Mouse (Mus musculus): ENCODE measurements around the gene Pla2g12b. TPM values are rescaled to one million over a fixed set of nuclear protein-coding genes. Genes with fewer than 3 reads are reported as not detected.
"Not testable (repeated sequence)": the region's sequence is repeated elsewhere in the genome, so short reads cannot be mapped to it uniquely, and the experiment has no call there.

Pla2g12b gene
- polyA plus RNA-seq, 1 experiment from 2014 or later: 12.1 TPM

DNA sequence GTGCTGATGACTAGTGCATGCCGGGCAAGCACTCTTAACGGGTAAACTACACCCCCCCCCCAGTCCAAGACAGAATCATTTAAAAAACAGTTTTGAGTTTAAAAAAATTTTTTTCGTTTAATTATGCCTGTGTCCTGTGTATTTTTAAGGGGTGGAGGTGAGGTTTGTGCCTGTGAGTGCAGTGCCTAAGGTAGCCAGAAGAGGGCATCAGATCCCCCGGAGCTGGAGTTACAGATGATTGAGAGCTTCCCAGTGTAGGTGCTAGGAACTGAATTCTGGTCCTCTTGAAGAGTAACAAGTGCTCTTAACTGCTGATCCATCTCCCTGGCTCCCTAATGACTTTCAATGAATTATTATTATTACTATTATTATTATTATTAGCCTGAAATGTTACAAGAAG, 24.7 kb upstream of the Pla2g12b start:
- H3K9me3 ChIP-seq: no peaks in the 10 kb centered on the region

DNA sequence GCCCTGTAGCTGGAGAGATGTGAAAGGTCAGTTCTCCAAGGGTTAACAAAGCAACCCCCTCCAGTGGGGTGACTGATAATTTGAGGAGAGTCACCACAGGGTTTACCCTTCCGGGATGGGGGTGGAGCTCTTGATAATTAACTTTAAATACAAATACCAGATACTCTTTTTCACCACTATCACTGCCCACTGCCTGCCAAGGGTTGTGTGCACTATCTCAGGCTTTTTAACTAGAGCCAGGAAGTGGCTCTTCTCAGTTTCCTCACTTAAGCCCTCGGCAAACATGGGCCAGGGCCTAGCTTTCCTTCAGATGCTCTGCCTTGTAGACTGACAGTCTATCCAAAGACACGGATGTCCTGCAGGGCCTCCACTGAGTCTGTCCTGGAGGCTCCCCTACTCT, 23.5 kb upstream of the Pla2g12b start:
- no peak for ATAC-seq (ENCODE audit: insufficient read depth, low FRiP score, low read depth)
- H3K4me1 ChIP-seq: no peaks in the 10 kb centered on the region

More for the DNA sequence above, 24.7 kb upstream of the Pla2g12b start:
- Histone ChIP-seq H3K36me3 (no peaks in the 10 kb centered on the region; the same call in 1 of the 2 replicates), H3K4me3 (replicated peaks) (no peak overlapping the region), H3K9ac (no peak overlapping the region), H3K27me3 (replicated peaks) (no peaks in the 10 kb centered on the region), H3K4me2 (no peak overlapping the region), H3K27ac (no peak overlapping the region), H3K4me1 (no peaks in the 10 kb centered on the region)
- ATAC-seq (ENCODE audit: insufficient read depth, low FRiP score, low read depth): no peak
- 95% methylated on average over 4 of the region's 4 CpGs for WGBS

DNA sequence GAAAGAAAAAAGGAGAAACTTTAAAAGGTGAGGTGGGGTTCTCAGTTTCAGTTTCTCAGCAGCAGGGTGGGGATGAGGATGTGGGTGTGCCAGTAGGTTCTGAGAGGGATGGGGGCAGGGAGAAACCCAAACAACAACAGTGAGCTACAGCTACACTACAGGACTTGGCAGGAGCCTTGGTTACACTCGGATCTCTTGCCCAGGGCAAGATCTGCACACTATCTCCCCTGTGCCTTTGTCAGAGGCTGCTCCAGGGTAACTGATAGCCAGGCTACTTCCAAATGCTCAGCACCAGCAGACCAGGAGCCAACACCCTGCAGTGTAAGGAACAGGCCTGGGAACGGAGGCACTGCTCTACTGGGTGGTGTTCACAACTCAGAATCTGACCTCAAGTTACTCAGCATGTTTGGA, 23.0 kb upstream of the Pla2g12b start:
- Histone ChIP-seq H3K9me3 (no peaks in the 10 kb centered on the region), H3K27me3 (replicated peaks) (no peaks in the 10 kb centered on the region), H3K4me2 (no peak overlapping the region), H3K36me3 (no peaks in the 10 kb centered on the region), H3K4me1 (no peaks in the 10 kb centered on the region), H3K9ac (no peak overlapping the region), H3K4me3 (replicated peaks) (no peak overlapping the region), H3K27ac (no peak overlapping the region)
- 0 out of 2 replicates have a peak, but pooled peaks have one; percentile 22 for ATAC-seq (ENCODE audit: insufficient read depth, low FRiP score, low read depth)
- WGBS: 55% methylated on average over 2 of the region's 2 CpGs

More for the DNA sequence above, 23.5 kb upstream of the Pla2g12b start:
- Histone ChIP-seq H3K27ac (no peak overlapping the region), H3K9me3 (no peaks in the 10 kb centered on the region), H3K4me3 (replicated peaks) (no peak overlapping the region), H3K36me3 (no peaks in the 10 kb centered on the region), H3K9ac (no peak overlapping the region), H3K4me2 (no peak overlapping the region), H3K27me3 (replicated peaks) (no peaks in the 10 kb centered on the region)
- WGBS: 28% methylated on average over 3 of the region's 3 CpGs

DNA sequence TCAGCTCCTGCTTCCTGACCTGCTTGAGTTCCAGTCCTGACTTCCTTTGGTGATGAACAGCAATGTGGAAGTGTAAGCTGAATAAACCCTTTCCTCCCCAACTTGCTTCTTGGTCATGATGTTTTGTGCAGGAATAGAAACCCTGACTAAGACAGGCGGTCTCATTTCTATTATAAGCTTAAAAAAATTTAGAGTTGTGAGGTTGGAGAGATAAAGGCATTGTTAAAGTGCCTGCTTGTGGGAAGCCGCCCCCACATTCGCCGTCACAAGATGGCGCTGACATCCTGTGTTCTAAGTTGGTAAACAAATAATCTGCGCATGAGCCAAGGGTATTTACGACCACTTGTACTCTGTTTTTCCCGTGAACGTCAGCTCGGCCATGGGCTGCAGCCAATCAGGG, 21.9 kb upstream of the Pla2g12b start:
- not testable (repeated sequence) for H3K36me3 ChIP-seq; H3K27ac ChIP-seq; ATAC-seq (ENCODE audit: insufficient read depth, low FRiP score, low read depth); H3K4me3 ChIP-seq (replicated peaks); H3K4me2 ChIP-seq; H3K9ac ChIP-seq; H3K4me1 ChIP-seq; H3K27me3 ChIP-seq (replicated peaks); H3K9me3 ChIP-seq
- 85% methylated on average over 7 of the region's 10 CpGs for WGBS

DNA sequence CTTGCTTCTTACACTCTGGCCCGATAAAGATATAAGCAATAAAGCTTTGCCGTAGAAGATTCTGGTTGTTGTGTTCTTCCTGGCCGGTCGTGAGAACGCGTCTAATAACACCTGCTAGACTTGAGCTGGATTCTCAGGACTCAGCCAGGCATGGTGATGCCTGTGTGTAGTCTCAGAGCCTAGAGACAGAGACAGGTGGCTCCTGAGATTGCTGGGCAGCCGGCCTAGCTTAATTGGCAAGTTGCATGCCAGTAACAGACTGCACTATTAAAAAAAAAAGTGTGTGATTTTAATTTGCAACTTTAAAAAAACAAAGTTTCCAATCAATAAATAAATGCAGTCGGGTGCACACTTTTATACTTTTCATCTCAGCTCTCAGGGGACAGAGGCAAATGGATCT, 16.5 kb upstream of the Pla2g12b start:
- Histone ChIP-seq H3K36me3 (no peaks in the 10 kb centered on the region), H3K4me1 (no peaks in the 10 kb centered on the region), H3K27ac (no peak overlapping the region), H3K9me3 (no peaks in the 10 kb centered on the region), H3K4me2 (no peak overlapping the region), H3K27me3 (replicated peaks) (no peaks in the 10 kb centered on the region), H3K9ac (no peak overlapping the region), H3K4me3 (replicated peaks) (no peak overlapping the region)
- no peak for ATAC-seq (ENCODE audit: insufficient read depth, low FRiP score, low read depth)
- WGBS: 90% methylated on average over 8 of the region's 8 CpGs

DNA sequence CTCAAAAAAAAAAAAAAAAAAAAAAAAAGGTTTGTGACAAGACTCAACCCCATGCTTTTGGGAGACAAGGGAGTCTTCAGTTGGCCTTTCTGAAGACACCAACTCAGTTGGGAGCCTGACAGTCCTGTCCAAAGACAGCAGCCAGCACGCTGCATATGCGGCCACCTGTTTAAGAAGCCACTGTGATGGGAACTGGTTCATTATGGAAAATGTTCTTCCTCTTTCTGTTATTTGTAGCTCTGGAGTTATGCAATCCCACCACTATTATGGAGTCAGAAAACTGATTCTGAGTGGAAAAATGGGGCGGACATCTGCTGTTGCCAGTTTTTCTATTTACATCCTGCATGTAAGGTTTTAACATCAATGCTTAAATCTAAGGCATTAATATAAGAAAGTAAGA, 13.8 kb upstream of the Pla2g12b start:
- ATAC-seq (ENCODE audit: insufficient read depth, low FRiP score, low read depth): no peak
- H3K9me3 ChIP-seq: no peaks in the 10 kb centered on the region
- no peak overlapping the region for H3K4me3 ChIP-seq (replicated peaks)
- no peaks in the 10 kb centered on the region for H3K27me3 ChIP-seq (replicated peaks)
- H3K36me3 ChIP-seq: no peaks in the 10 kb centered on the region
- H3K4me1 ChIP-seq: no peaks in the 10 kb centered on the region
- no peak overlapping the region for H3K4me2 ChIP-seq
- WGBS: 90% methylated on average over 3 of the region's 3 CpGs
- no peak overlapping the region for H3K9ac ChIP-seq
- no peak overlapping the region for H3K27ac ChIP-seq

DNA sequence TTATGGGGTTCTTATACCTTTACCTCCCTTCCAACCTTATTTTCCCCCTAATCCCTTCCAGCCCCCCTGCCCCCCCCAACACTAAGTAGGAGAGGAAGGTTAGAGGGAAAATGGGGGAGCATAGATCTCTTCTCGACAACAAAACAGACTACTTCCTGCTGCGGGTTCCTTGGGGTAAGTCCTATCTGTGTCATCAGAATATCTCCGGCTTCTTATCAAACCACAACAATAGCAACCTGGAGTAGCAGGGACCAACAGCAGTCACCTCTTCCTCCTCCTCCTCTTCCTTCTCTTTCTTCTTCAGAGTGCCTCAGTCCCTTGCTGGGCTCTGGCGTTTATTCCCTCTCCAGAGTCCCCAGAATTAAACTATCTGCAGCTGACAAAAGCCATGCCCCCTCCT, 11.6 kb upstream of the Pla2g12b start:
- Histone ChIP-seq H3K9me3 (no peaks in the 10 kb centered on the region), H3K27me3 (replicated peaks) (no peaks in the 10 kb centered on the region), H3K4me3 (replicated peaks) (no peak overlapping the region), H3K36me3 (no peaks in the 10 kb centered on the region), H3K27ac (no peak overlapping the region), H3K9ac (no peak overlapping the region), H3K4me2 (no peak overlapping the region), H3K4me1 (no peaks in the 10 kb centered on the region)
- 36% methylated on average over 4 of the region's 4 CpGs for WGBS
- no peak for ATAC-seq (ENCODE audit: insufficient read depth, low FRiP score, low read depth)

DNA sequence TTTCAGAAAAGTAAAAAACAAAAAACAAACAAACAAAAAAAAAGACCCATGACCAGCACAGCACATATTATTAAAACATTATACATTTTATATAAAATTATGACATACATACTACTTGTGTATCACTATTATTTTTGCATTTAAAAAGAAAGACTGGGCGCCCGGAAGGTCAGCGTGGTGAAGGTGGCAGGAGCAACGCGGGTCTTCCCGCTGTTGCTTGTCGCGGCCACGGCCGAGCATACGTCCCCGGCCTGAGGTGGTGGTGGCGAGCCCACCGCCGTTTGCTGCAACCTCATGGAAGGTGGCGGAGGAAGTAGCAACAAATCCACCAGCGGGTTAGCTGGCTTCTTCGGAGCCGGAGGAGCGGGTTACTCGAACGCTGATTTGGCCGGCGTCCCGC, 8.0 kb upstream of the Pla2g12b start, which contains the start of gene Gm10273:
Gm10273 (plus strand) TSS at position 172 of the 400 bp plus-strand sequence.
- H3K9ac ChIP-seq; H3K36me3 ChIP-seq; ATAC-seq (ENCODE audit: insufficient read depth, low FRiP score, low read depth); H3K4me2 ChIP-seq; H3K27ac ChIP-seq; H3K27me3 ChIP-seq (replicated peaks); H3K4me3 ChIP-seq (replicated peaks); H3K4me1 ChIP-seq; H3K9me3 ChIP-seq: not testable (repeated sequence)
- WGBS: 93% methylated on average over 12 of the region's 25 CpGs

DNA sequence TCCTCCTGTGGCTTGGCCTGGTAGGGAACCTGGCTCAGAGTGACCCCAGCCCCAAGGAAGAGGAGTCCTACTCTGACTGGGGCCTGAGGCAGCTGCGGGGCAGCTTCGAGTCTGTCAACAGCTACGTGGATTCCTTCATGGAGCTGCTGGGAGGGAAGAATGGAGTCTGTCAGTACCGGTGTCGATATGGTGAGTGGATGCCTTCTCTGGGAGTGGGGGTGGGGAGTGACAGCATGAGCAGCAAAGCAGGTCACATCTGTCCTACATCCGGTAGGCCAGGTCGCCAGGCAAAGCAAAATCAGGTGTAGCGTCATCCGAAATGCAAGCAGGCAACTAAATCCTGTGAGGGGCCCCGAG, 311 bp downstream of the Pla2g12b start:
- H3K9ac ChIP-seq: no peak overlapping the region
- no peaks in the 10 kb centered on the region for H3K36me3 ChIP-seq
- H3K9me3 ChIP-seq: no peaks in the 10 kb centered on the region
- WGBS: 62% methylated on average over 10 of the region's 10 CpGs
- ATAC-seq (ENCODE audit: insufficient read depth, low FRiP score, low read depth): 0 out of 2 replicates have a peak, but pooled peaks have one; percentile 17
- H3K27ac ChIP-seq: no peak overlapping the region
- H3K4me3 ChIP-seq (replicated peaks): 0 out of 2 replicates have a peak overlapping the region, but pooled peaks have one; percentile 8
- H3K27me3 ChIP-seq (replicated peaks): no peaks in the 10 kb centered on the region
- H3K4me2 ChIP-seq: peak overlapping the region; percentile 2; the same call in 1 of the 2 replicates
- no peaks in the 10 kb centered on the region for H3K4me1 ChIP-seq

DNA sequence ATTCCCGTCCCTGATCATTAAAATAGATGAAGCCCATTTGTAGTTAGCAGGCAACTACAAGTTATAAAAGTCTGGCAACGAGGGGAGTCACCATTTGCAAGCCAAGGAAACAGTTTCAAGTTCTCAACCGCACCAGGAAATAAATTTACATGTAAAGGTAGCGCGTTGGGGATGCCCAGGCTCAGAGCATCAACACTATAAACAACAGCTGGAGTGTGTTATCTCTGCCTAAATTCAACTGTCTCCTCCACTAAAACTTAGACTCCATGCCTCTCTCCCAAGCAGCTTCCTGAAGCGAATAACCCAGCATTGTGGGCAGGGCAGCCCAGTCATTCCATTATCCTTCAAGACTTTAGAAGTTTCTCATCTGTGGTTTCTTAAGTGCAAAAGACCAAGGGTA, 5.0 kb downstream of the Pla2g12b start:
- ATAC-seq (ENCODE audit: insufficient read depth, low FRiP score, low read depth): no peak
- no peaks in the 10 kb centered on the region for H3K36me3 ChIP-seq
- 42% methylated on average over 6 of the region's 6 CpGs for WGBS
- no peak overlapping the region for H3K9ac ChIP-seq
- H3K4me3 ChIP-seq (replicated peaks): no peak overlapping the region
- no peaks in the 10 kb centered on the region for H3K9me3 ChIP-seq
- no peak overlapping the region for H3K27ac ChIP-seq
- no peak overlapping the region for H3K4me2 ChIP-seq
- no peaks in the 10 kb centered on the region for H3K27me3 ChIP-seq (replicated peaks)
- H3K4me1 ChIP-seq: no peaks in the 10 kb centered on the region

DNA sequence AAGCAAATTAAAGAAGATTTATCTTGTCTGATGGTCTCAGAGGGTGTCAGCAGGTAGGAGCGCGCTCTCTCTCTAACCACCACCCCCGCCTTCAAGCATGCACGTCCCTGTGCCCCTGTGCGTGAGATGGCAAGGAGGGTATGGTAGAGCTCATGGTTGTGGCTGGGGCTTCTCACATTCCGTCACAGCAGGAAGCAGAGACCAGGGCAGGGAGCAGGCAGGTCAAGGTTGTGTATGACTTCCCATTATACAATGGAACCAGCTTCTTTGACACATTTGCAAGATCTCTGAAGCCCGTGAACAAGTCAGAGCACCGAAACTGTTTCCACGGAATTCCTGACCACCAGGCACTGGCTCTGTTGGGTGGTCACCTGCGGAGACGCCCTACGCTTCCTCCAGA, 6.8 kb downstream of the Pla2g12b start:
- no peaks in the 10 kb centered on the region for H3K36me3 ChIP-seq
- no peaks in the 10 kb centered on the region for H3K27me3 ChIP-seq (replicated peaks)
- H3K9me3 ChIP-seq: no peaks in the 10 kb centered on the region
- H3K4me1 ChIP-seq: no peaks in the 10 kb centered on the region
- H3K4me2 ChIP-seq: no peak overlapping the region
- no peak overlapping the region for H3K4me3 ChIP-seq (replicated peaks)
- no peak overlapping the region for H3K9ac ChIP-seq
- H3K27ac ChIP-seq: no peak overlapping the region
- WGBS: 63% methylated on average over 12 of the region's 12 CpGs
- ATAC-seq (ENCODE audit: insufficient read depth, low FRiP score, low read depth): no peak

DNA sequence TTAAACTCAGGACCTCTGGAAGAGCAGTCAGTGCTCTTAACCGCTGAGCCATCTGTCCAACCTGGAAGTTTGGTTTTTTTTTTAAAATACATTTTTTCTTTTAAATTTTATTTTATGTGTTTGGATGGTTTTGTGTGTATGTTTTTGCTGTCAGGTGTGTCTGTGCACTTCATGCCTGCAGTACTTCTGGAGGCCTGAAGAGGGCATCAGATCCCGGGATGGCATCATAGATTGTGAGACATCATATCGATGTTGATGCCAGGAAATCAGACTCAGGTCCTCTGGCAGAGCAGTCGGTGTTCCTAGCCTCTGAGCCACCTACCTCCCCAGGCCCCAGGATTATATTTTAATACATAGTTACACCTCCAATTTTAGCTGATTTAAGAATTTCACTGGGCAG, 10.3 kb downstream of the Pla2g12b start:
- Histone ChIP-seq H3K27ac (no peak overlapping the region), H3K9me3 (no peaks in the 10 kb centered on the region), H3K4me1 (no peaks in the 10 kb centered on the region), H3K9ac (no peak overlapping the region), H3K36me3 (no peaks in the 10 kb centered on the region), H3K4me2 (no peak overlapping the region), H3K4me3 (replicated peaks) (no peak overlapping the region), H3K27me3 (replicated peaks) (no peaks in the 10 kb centered on the region)
- no peak for ATAC-seq (ENCODE audit: insufficient read depth, low FRiP score, low read depth)
- WGBS: 91% methylated on average over 4 of the region's 4 CpGs

DNA sequence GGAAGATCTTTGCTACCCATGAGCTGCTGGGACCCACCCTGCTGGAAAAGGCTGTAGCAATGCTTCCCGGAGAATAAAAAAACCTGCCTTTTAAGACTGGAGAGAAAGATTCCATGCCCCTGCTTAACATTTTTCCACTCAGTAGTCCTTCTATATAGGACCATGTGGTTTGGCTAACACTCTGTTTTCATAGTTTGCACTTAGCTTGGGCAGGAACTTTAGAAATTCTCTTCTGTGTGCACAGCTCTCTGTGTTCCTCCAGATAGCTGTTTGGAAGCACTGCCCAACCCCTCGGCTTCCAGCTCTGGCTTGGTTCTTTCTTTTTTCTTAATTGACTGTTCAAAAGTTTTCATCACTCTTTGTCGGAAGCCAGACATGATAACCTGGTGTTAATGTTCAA, 13.2 kb downstream of the Pla2g12b start:
- Histone ChIP-seq H3K4me3 (replicated peaks) (no peak overlapping the region), H3K9me3 (no peaks in the 10 kb centered on the region), H3K4me1 (no peaks in the 10 kb centered on the region), H3K4me2 (no peak overlapping the region), H3K27ac (no peak overlapping the region), H3K9ac (no peak overlapping the region), H3K36me3 (no peaks in the 10 kb centered on the region), H3K27me3 (replicated peaks) (no peaks in the 10 kb centered on the region)
- 76% methylated on average over 3 of the region's 3 CpGs for WGBS
- ATAC-seq (ENCODE audit: insufficient read depth, low FRiP score, low read depth): no peak
